Mouse (Mus musculus) right cerebral cortex, postnatal 36 days (tissue): ENCODE measurements around the gene Pcdh15.

ENCODE experiments used
- DNase-seq, 2 experiments: peaks; one replicate each; pipeline ENCODE4 v3.0.0; 2022; ENCODE audit warnings: low spot score in 2 of 2, mixed read lengths in 1 of 2

Pcdh15 gene

DNA sequence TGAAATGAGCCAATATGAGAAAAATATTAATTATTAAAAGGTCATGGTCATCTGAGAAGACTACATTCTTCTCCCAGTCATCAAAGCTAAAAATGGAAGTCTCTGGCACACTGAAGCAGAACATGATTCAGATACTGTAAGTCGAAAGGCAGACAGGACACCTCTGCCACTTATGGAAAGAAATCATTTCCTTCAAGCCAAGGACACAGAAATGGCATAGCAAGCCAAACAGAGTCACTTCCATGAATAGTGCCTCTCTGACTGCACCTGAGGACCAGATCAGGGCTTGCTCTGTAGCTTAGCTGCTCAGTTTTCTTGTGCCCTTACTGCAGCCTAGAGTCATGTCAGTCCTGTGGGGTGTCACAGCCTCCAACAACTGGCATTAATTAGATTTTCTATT, 234.3 kb downstream of the Pcdh15 start:
- no peak for DNase-seq

DNA sequence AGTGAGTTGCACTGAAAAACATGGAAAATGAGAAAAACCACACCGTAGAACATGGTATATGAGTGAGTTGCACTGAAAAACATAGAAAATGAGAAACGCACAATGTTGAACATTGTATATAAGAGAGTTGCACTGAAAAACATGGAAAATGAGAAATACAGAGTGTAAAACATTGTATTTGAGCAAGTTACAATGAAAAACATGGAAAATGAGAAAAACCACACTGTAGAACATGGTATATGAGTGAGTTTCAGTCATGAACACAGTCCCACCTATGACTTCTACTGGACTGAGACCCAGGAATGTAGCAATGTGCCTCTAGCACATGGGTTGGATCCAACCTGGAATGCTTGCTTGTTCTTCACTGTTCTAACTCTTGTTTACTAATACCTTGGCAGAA, 279.9 kb downstream of the Pcdh15 start:
- no peak for DNase-seq

DNA sequence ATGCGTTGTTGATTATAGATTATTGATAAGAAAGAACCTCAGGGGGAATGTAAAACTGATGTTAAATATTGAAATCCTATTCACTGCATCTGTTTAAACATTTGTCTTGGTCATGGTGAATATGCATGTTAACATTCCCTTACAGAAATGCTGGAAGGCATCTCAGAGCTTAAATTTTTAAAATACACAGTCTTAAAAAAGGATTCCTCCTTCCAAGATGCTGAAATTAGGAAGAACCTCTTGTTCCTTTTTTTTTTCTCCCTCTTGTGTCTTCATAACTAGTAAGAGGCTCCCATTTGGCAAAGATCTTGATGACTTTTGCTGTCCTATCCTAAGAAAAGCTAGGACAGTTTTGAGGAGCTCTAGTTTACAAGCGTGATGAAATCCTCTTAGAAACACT, 284.9 kb downstream of the Pcdh15 start:
- DNase-seq = no peak

DNA sequence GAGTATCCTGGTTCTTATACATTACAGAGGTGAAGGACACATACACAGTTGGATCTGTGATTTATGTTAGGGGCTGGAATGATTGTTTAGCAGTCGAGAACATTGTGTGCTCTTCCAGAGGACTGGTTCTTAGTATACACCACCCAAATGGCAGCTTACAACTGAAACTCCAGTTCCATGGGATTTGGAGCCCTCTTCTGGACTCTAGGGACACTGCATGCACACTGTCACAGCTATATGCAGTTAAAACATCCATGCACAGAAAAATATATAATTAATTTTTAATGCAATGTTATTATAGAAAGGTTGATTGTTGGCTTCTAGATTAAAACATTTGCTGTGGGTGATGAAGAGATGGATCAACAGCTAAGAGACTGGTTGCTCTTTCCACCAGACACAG, 301.3 kb downstream of the Pcdh15 start:
- no peak for DNase-seq

DNA sequence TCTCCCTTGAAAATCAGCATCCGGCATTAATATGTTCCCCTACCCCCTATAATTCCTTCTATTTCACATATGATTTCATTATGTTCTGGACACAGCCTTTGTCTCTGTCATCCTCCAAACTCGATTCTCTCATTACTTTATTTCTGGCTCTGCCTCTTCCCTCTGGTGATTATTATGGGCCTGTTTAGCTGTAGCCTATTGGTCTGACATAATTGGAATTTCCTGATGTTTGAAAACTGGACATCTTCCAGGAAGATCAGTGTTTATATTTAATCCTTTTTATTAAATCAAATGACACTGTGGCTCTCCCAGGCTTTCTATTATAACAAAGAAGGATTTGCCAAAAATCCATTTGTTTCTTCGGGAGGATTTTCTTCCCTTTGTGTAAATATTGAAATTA, 326.3 kb downstream of the Pcdh15 start:
- DNase-seq = no peak

DNA sequence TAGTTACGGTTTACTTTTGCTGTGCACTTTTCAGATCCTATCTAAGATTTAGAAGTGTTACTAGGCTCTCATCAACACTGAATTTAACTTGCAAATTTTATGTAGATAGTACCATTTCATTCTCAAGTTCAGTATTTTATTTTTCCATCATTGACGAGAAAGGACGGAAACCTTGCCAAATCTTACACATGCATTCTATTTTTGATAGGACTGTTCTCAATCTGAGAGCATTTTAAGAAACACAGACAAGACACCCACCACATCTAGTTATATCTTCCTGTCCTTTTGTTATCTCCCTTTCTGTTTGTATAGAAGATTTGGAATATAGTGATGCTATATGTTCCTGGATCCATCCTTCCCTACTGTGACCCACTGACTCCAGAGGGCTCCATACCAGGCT, 332.2 kb downstream of the Pcdh15 start:
- DNase-seq = no peak

DNA sequence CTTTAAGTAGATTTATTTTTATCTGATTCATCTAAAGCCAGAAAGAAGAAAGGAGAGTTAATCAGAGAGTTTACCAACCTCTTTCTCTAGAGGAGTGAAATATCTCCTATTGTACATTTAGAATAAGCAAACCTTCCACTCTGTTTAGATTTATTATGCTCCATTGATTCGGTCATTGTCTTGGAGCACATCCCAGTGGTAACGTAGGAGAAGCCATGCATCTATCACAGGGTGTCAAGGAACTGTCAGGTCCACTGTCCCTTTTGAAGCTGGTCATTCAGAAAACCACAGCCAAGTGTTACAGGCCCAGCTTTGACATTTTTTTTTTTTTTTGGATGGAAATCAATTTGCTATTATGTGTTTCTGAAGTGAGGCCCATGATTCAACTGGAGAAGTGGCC, 384.9 kb downstream of the Pcdh15 start:
- no peak for DNase-seq

DNA sequence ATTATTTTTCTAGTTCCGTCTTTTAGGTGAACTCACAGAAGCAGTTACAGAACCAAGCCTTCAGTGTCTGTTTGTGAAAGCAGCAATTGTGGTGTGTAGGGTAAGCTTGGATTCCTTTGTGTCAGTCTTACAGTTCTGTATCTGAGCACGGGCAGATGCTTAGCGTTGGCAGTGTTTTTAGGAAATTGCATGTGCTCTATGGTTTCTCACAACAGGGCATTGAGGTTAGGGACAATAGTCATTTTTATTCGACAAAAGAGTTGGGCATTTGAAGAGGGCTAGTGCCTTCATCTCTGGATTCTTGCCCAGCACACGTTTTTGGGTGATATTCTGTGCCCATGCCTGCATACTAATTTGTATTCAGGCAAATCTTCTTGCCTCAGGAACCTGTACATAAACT, 392.5 kb downstream of the Pcdh15 start:
- DNase-seq = no peak

DNA sequence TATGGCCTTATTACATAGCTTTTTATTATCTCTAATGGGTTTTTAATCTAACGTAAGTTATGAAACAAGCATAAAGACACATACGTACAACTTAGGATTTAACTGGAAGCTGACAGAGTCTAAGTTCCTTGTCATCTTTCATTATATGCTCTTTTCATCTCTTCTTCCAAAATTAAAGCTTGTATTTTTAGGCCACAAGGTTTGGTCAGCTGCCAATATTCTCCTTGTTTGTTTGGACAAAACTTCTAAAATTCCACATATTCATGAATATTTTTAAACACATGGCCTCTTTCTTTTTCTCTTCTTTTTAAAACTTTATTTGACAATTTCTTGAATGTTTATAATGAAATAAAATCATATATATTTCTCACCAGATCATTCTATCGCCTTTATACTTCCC, 415.7 kb downstream of the Pcdh15 start:
- DNase-seq = no peak

DNA sequence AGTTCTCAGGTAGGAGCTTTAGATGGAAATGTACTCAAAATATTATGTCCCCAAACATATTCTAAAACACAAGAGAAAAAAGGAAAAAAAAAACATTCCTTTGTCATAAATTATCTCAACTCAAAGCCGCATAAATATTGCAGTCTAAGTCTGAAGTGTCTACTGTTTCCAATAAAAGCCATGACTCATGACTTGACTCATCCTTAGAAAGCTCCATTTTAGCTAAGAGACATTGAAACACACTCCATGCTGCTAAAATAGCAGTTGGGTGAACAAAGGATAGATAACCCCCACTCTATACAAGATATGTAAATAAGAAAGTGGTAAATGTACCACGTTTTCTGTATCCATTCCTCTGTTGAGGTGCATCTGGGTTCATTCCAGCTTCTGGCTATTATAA, 416.6 kb downstream of the Pcdh15 start:
- DNase-seq = no peak

DNA sequence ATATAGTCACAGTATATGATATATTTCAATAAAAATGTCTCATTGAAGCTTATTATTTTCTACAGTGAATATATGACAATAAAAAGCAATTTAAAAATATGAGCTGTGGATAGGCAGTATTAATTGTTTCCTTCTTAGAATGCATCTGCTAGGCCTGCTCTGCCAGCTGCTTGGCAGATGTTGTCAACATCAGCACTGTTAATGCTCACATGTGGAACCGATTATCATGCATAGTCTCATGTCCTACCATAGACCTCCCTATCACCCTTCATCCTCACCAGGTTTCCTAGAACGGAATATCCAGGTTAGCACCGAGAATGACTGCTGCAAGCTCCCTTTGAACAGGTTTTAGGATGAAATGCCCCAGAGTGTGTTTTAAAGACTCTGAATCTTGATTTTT, 420.3 kb downstream of the Pcdh15 start:
- no peak for DNase-seq

DNA sequence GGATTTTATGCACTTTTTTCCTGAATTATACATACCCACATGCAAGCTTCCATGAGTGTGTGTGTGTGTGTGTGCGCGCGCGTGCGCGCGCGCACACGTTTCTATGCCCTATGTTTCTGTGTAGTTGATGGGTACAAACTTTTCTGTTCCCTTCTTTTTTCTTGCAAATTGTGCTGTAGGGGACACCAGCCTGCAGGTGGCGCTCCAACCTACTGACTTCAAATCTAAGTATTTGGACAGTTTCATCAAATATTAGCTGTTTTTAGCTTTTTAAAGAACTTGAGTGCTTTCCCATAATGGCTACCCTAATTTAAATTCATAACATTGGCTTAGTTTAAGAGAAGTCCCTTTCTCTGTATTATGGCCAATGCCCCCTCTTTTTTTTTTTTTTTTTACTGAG, 453.7 kb downstream of the Pcdh15 start:
- DNase-seq = no peak

DNA sequence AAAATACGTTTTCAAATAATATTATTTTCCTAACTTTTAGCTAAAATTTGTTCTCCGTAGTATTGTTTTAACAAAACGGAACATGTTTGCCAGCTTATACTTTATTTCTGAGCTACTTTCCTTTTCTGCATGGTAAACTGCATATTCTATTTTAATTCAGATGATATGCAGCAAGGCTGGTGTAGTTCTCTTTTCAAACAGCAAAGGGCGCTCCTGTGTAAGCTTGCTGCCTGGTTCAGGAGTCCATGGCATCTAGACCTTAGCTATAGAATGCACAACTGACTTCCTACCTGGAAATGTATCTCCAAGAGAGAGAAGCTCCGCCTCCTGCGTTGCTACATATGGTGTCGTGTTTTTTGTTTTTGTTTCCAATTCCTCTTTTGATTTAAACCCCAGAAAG, 465.1 kb downstream of the Pcdh15 start:
- peak in 1 of 2 experiments; percentile 8 for DNase-seq

DNA sequence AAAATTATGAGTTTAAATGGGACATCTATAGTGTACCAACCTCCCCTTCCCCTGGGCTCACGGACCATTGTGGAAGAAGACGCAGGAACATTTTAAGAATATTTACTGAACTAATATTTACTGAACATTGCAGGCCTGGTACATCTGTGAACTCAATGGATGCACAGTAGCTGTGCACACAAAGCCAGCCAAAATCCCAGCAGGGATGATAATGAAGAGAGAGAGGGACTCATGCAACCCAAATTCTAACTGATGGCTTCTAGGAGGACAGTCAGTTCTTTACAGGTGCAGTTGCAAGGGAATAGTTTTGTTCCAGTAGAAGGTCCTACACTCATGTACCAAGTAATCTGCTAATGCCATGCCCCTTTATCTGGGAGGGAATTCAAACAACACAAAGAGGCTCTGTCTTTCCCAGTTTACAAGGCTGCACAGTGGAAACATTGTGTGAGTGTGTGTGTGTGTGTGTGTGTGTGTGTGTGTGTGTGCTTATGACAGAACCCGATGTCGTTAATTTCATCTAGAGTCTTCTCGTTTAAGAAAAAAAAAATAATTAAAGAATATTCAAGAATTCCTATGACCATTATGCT, 475.7 kb downstream of the Pcdh15 start:
- DNase-seq = no peak

DNA sequence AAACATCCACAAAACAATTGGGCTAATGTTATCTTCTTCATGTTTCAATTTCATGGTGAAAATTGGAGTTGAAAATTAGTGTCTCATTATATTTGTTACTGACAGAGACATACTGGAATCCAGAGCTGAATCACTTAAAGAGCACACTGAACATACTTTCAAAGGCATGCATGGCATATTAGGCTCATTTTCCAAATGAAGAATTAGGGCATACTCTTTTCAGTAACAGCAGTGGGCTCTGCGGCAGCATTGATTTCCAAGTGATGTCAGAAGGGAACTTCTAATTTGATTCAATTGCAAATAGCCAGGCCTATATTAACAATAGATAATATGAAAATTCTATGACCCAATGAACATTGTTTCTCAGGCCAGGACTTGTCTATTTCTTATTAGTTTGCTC, 568.4 kb downstream of the Pcdh15 start:
- DNase-seq = no peak

DNA sequence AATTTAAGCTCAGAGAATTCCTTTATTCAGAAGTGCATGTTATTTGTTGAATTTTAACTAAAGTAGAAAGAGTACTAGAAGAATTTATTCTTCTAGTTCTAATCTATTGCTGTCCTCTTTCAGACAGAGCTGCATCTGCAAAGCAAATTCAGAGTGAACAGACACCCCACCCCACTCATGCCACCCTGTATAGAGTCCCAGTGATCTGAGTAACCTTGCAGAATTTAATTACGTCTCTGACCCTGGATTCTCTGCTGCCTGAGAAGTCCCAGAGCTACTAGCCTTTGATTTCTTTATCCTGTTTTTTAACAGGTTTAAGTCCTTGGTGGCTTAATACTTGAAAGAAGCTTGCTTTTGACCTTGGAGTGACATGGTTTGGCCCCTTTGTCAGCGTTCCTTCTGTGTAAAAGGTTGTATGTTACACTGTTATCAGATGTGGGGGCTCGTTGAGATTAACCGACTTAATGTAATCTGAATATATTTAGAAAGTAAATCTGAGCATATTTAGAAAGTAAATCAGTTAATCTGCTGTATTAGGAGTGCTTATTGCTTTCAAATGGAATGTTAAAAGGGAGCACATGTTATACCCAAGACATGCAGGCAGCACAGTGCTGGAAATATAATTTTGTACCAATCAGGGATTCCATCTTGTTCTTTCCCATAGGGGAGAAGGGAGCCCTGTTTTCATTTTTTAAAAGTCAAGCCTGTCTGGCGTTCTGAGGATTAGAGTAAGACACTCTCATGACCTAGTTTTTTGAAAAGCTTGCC, 601.6 kb downstream of the Pcdh15 start:
- DNase-seq = no peak

DNA sequence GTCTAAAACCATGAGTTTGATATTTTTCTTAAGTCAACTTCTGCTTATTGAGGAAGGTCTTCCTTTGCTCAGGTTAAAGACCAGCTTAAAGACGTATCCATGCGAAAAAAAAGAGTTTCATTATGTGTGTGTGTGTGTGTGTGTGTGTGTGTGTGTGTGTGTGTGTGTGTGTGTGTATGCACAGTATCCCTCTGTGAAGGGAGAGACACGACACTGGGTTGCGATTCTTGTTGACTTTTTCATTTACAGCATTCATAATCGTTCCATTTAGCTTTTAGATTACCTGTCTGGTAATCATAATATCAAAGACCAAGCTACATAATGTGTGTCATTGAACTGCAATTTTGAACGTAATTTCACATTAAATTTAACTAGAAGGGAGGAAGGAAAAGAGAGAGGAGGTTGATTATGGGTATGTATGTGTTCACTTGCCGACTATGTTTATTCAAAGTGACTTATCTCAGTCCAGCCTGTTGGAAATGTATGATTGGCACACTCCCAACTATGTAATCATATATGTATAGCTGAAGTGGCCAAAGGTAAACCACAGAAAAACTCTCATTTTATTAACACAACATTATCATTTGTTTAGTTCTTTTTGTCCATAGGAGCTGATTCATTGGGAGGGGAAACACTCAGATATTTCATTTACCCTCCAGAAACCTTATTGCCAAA, 626.6 kb downstream of the Pcdh15 start:
- no peak for DNase-seq

DNA sequence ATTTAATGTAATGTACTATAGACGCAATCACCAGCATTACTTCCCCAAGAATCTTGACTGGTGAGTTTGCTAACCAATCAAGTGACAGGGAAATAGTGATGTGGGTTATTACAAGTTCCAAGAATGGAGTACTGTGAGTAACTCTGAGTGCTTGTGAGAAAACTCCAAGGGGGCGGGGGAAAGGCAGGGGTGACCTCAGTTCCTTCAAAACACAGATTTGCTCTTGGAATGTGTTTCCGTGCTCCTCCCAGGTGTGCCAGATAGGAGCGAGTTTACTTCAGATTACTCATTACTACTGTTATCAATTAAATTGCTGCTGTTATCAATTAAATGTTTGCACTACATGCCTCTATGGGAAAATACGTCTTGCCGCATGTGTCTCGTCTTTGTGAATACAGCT, 634.1 kb downstream of the Pcdh15 start:
- no peak for DNase-seq

DNA sequence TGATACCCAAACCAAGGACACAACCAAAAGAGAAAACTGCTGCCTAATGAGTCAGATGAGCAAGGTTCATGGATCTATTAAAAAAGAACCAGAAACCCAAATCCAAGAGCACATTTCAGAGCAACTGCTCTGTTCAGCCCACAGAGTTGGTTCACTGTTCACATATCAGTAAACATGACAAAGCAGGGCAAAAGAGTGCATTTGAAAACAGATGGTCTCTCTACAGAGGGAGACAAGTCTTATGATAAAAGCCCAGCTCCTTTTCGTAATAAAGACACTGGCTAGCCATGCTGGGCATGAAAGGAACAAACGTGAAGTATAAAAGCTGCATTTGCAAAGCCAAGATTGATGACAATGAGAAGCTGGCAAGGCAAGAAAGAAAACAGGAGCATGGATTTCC, 649.9 kb downstream of the Pcdh15 start:
- DNase-seq = no peak

DNA sequence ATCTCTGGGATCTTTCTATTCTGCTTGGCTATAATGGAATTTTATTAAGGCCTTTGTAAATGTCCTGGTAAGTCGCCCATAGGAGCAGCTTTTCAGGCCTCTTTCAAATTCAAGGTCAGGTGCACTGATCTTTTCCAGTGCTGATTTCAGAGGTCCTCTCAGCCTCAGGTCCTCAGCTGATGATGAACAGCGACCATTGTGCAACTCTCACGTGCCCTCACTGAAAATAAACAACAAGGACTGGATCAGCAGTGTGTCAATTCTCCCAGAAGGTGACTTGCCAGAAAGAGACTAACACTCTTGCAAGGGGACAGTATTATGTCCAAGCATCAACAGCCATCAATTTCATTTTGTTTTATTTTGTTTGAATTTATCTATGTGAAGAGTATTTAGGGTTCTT, 654.7 kb downstream of the Pcdh15 start:
- DNase-seq = no peak

DNA sequence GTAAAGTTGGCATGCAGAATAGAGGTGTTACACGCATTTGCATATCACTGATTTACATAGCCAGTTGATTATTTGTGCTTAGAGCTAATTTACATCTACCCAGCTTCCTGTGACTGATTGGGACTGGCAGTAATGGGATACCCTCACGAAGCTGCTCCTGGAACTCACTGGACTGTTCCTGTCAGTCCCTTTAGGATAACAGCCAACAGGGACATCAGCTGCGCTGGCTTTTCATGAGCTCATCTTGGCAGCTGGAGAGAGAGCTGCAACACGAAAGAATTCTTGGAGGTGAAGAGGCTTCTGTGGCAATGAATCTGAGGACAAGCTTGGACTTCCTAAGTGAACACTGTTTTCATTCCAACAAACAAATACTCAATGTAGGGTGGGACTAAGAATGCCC, 683.8 kb downstream of the Pcdh15 start:
- DNase-seq = no peak

DNA sequence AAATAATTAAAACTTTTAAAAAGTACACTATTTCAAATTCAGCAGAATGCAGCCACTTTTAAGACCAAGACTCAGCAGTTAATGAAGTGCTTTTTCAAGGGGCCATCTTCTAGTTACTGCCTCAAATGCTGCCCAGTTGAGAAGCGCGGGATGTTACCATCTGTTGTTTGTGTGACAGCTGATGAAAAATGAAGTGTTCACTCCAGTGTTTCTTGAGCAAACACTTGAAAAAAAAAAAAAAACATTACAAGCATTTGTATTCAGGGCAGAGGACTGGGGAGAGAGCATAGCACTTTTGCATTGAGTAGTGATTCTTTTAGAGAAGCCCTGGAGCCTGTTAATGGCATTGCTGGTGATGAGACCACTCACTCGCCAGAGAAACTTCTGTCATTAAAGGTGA, 689.0 kb downstream of the Pcdh15 start:
- DNase-seq = no peak

DNA sequence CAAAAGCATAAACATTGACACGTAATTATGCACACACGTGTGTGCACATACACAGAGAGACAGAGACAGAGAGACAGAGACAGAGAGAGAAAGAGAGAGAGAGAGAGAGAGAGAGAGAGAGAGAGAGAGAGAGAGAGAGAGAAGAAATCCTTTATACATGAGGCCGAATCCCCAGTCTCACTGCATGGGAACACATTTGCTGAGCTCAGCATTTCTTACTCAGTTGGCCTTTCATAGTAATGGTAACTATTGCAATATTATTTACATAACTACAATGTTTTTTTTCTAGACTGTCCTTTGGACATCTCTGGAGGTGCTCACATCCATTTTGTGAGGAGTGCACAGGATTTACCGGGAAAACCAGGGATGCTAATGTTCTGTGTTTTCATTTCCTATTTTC, 705.9 kb downstream of the Pcdh15 start:
- no peak for DNase-seq
